Comparison of ENCODE assay signal across 10 mouse cellular contexts in the genomic region with DNA sequence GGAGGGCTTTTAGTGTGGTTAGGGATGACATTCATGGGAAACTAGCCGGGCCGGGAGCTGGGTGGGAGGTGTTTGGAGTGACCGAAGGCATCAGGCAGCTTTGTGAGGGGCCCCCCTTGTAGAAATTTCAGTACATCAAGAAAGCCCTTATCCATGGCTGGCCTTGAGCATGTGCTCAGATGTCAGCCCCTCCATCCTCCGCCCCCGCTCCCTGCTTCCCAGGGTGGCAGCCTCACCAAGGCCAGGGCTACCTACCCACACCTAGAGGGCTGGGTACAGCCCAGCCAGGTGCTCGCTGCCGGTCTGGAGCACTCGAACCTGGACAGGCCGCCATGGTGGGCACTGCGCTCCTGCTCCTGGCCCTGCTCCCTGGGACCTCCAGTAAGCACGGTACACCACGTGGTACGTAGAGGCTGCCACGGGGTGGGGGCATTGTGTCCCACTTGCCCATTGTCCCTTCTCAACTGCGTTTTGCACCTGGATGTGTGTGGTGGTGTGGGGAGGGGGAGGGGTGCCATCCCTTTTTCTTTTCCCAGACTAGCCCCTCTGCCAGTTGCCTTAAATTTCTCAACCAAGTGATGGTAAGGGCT. TPM values are rescaled to one million over a fixed set of nuclear protein-coding genes. Genes with fewer than 3 reads are reported as not detected.
A peak's percentile ranks its signal among the peaks of the same experiment; 100 is the strongest.
DNase-seq lines count a peak whose midpoint lies in the region; ATAC-seq and TF ChIP-seq lines count a peak whose summit lies in the region.
"Had no signal": no experiment of that assay in that cellular context is flagged by ENCODE, and none has a peak within 500 bp of the region (broad histone marks: within the 10 kb centered on the region; RNA-seq: fewer than 3 reads in every experiment).

A gene (plus strand): TSS at position 264 of the 590 bp plus-strand sequence.

- peaks cover 57% of the 10 kb centered on the region for H3K36me3 ChIP-seq in kidney, embryonic 15.5 days

- H3K27ac ChIP-seq in cerebellum, adult 2 months (ENCODE audit: insufficient read depth, low read length): no peak within 1 kb of the TSS
- peak within 1 kb of the TSS; percentile 46 for H3K27ac ChIP-seq in kidney, embryonic 15.5 days
- H3K27ac ChIP-seq: liver, embryonic 12.5 days had no signal

- DNase-seq in cerebellum, adult 2 months: no peak
- DNase-seq in cerebellum, postnatal 14 days: no peak
- DNase-seq in kidney, postnatal 14 days: no peak
- DNase-seq in urinary bladder, adult 2 months (ENCODE audit: low spot score): no peak
- no peak for DNase-seq in urinary bladder, postnatal 36 days (ENCODE audit: low spot score in 2 of 2)
- DNase-seq in Muller cell, postnatal 12 days (ENCODE audit: inconsistent ontology term): no peak
- DNase-seq in cerebellum, postnatal 4 days (ENCODE audit: low spot score in 2 of 2): no peak
- DNase-seq: thymus, adult 18-20 months had no signal

- peaks cover 7% of the 10 kb centered on the region; the same call in 1 of the 2 replicates for H3K4me1 ChIP-seq in cerebellum, adult 2 months (ENCODE audit: control insufficient read depth, insufficient read depth, low read length)
- peaks cover 29% of the 10 kb centered on the region for H3K4me1 ChIP-seq in kidney, embryonic 15.5 days

- H3K4me2 ChIP-seq in kidney, embryonic 15.5 days: peak within 1 kb of the TSS; percentile 37
- H3K4me2 ChIP-seq: liver, embryonic 12.5 days had no signal

- H3K27me3 ChIP-seq in cerebellum, adult 2 months (ENCODE audit: control insufficient read depth, insufficient read depth, low read length): no peaks in the 10 kb centered on the region
- H3K27me3 ChIP-seq in kidney, embryonic 15.5 days: no peaks in the 10 kb centered on the region
- H3K27me3 ChIP-seq: liver, embryonic 12.5 days had no signal

- no peak for TF ChIP-seq POLR2A in cerebellum, adult 2 months (IDR thresholded peaks at IDR 0.05; ENCODE audit: borderline replicate concordance, insufficient read depth, low read length)

- ATAC-seq in kidney, embryonic 15.5 days (replicated peaks; ENCODE audit: low FRiP score): no peak
- ATAC-seq: liver, embryonic 12.5 days had no signal

- TF ChIP-seq CTCF in cerebellum, adult 2 months (IDR thresholded peaks at IDR 0.05; ENCODE audit: borderline replicate concordance, insufficient read depth, low read depth, low read length): no peak

- 75% methylated on average over 15 of the region's 15 CpGs for WGBS in cerebellum, adult 2 months
- WGBS in kidney, embryonic 15.5 days: 84% methylated on average over 15 of the region's 15 CpGs

- no peak within 1 kb of the TSS for H3K9ac ChIP-seq in kidney, embryonic 15.5 days
- H3K9ac ChIP-seq: liver, embryonic 12.5 days had no signal

- H3K4me3 ChIP-seq in cerebellum, adult 2 months (replicated peaks; ENCODE audit: insufficient read depth, low read depth, low read length): no peak within 1 kb of the TSS
- no peak within 1 kb of the TSS for H3K4me3 ChIP-seq in kidney, embryonic 15.5 days (replicated peaks)
- H3K4me3 ChIP-seq: liver, embryonic 12.5 days had no signal

- no peaks in the 10 kb centered on the region for H3K9me3 ChIP-seq in kidney, embryonic 15.5 days (replicated peaks)
- H3K9me3 ChIP-seq: liver, embryonic 12.5 days had no signal

RNA-seq across cellular contexts. Expression of the gene that starts here (rescaled TPM):
- 32.6 and 39.8 TPM in 2 replicates for polyA plus RNA-seq in cerebellum, adult 2 months (2012; rRNA removed)
- polyA plus RNA-seq in kidney, embryonic 15.5 days (2015; fragmentation: Nextera tagmentation; extraction: Ambion mirVana): 3.8 and 6.5 TPM in 2 replicates
- polyA plus RNA-seq in urinary bladder, adult 2 months (2012; rRNA removed): 31.6 and 33.6 TPM in 2 replicates
